Mouse (Mus musculus) bone marrow macrophage, adult 2 months (primary cell): ENCODE data around the gene Pdx1.

Experiments
- CTCF ChIP-seq: IDR thresholded peaks from 2 replicates; pipeline ENCODE4 v1.5.1; 2012; ENCODE audit warnings: low read depth, mild to moderate bottlenecking, low read length, moderate library complexity
- POLR2A ChIP-seq: IDR thresholded peaks from 2 replicates; pipeline ENCODE4 v1.6.1; 2012; ENCODE audit warnings: mild to moderate bottlenecking, low read depth, low read length, borderline replicate concordance

DNA sequence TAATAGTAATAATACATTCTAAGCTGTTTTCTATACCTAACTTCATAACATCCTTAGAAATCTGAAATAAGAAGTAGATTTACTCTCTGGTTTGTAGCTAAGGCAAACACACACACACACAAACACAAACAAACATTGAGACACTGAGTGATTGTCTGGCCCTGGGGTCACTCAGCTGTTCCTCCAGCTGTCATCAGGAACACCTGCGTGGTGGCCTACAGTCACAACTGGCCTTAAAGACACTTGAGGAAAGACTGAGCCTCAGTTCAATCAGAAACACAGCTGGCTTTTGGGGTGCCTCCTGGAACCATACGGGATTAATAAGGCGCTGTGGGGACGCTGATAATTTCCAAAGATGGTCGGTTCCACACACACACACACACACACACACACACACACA lies 27.5 kb downstream of the Pdx1 start:
- no peak for TF ChIP-seq CTCF
- no peak for TF ChIP-seq POLR2A
